Mouse (Mus musculus) liver, postnatal 0 days (tissue): ENCODE measurements around the gene Spdl1.

Source experiments
- CTCF ChIP-seq: sonication (generic); IDR thresholded peaks from 2 replicates; pipeline ENCODE4 v1.5.1; 2016; ENCODE audit warnings: antibody characterized with exemption, low read depth
- EP300 ChIP-seq: IDR thresholded peaks from 2 replicates; pipeline ENCODE4 v1.6.1; 2016; ENCODE audit warnings: antibody characterized with exemption, low read depth, mild to moderate bottlenecking

- TF ChIP-seq EP300 (no peak), CTCF (no peak)
These were observed 60.0 kb downstream of the Spdl1 start for GRCm38 (mm10) chr11:34773304-34773895.
